Mouse (Mus musculus): ENCODE measurements around the gene Ptgfrn. TPM values are rescaled to one million over a fixed set of nuclear protein-coding genes. Genes with fewer than 3 reads are reported as not detected.

Gene Ptgfrn
- total RNA-seq, 1 experiment, result 52.3 TPM

- TF ChIP-seq CHD2 (IDR thresholded peaks at IDR 0.05; ENCODE audit: low read depth, low read length) (no peak), MAFK (IDR thresholded peaks at IDR 0.05; ENCODE audit: insufficient read depth, low read depth, low read length) (no peak)
- no peak overlapping the region for H3K27ac ChIP-seq (ENCODE audit: insufficient read depth, low read depth, low read length, poor library complexity, severe bottlenecking)
- DNase-seq (ENCODE audit: low read depth, low spot score), result no peak
- in situ Hi-C loops (cut with MboI; ENCODE audit: low sequenced_read_pairs in 2 of 2, unreplicated experiment in 2 of 2), result no loop called here
- H3K4me3 ChIP-seq (ENCODE audit: insufficient read depth in 1 of 2, low read depth in 1 of 2, low read length in 2 of 2, poor library complexity in 1 of 2, severe bottlenecking in 1 of 2), result no peak overlapping the region
- H3K9ac ChIP-seq (ENCODE audit: insufficient read depth, low read depth, low read length, poor library complexity, severe bottlenecking), result no peak overlapping the region
- H3K4me1 ChIP-seq (ENCODE audit: control insufficient read depth in 2 of 2, insufficient read depth in 2 of 2, low read length in 2 of 2, poor library complexity in 1 of 2), result peaks cover 8 to 37% of the 10 kb centered on the region in 2 experiments; a peak in 3 of 4 replicates
- H3K9me3 ChIP-seq (ENCODE audit: control insufficient read depth, insufficient read depth, low read depth, low read length), result no peaks in the 10 kb centered on the region
- H3K36me3 ChIP-seq (ENCODE audit: control insufficient read depth, insufficient read depth, low read length, poor library complexity, severe bottlenecking), result peaks cover 6% of the 10 kb centered on the region; the same call in 1 of the 2 replicates
These were observed 4.6 kb downstream of the Ptgfrn start for GRCm38 (mm10) chr3:101105486-101105885.

DNA sequence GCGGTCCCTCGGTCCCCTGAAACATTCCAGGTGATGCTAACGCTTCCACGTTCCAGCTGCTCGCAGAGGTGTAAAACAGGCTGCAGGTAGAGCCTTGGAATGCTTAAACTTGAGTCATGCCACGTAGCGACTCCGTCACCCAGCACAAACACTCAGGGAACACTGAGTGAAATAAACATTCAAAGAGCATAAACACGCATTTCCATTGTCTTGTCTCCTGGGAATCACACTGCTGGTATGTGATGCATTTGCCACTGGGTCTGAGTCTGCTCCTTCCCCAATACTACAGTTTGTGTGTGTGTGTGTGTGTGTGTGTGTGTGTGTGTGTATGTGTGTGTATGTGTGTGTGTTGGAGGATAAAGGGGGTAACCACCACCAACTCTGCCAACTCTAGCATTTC, 5.2 kb downstream of the Ptgfrn start:
- peaks cover 6% of the 10 kb centered on the region; the same call in 1 of the 2 replicates for H3K36me3 ChIP-seq (ENCODE audit: control insufficient read depth, insufficient read depth, low read length, poor library complexity, severe bottlenecking)
- in situ Hi-C loops (cut with MboI; ENCODE audit: low sequenced_read_pairs in 2 of 2, unreplicated experiment in 2 of 2), result no loop called here
- H3K27ac ChIP-seq (ENCODE audit: insufficient read depth, low read depth, low read length, poor library complexity, severe bottlenecking), result no peak overlapping the region
- H3K9me3 ChIP-seq (ENCODE audit: control insufficient read depth, insufficient read depth, low read depth, low read length), result no peaks in the 10 kb centered on the region
- H3K4me3 ChIP-seq (ENCODE audit: insufficient read depth in 1 of 2, low read depth in 1 of 2, low read length in 2 of 2, poor library complexity in 1 of 2, severe bottlenecking in 1 of 2), result no peak overlapping the region
- H3K4me1 ChIP-seq (ENCODE audit: control insufficient read depth in 2 of 2, insufficient read depth in 2 of 2, low read length in 2 of 2, poor library complexity in 1 of 2), result peaks cover 8 to 36% of the 10 kb centered on the region in 2 experiments; a peak in 3 of 4 replicates
- DNase-seq (ENCODE audit: low read depth, low spot score), result no peak
- TF ChIP-seq MAFK (IDR thresholded peaks at IDR 0.05; ENCODE audit: insufficient read depth, low read depth, low read length) (no peak), HCFC1 (IDR thresholded peaks at IDR 0.05; ENCODE audit: borderline replicate concordance, insufficient read depth, low read length) (no peak), CHD2 (IDR thresholded peaks at IDR 0.05; ENCODE audit: low read depth, low read length) (no peak), ZC3H11A (IDR thresholded peaks at IDR 0.05; ENCODE audit: borderline replicate concordance, low read depth, low read length) (no peak), ZNF384 (IDR thresholded peaks at IDR 0.05; ENCODE audit: low read depth, low read length) (no peak)
- no peak overlapping the region for H3K9ac ChIP-seq (ENCODE audit: insufficient read depth, low read depth, low read length, poor library complexity, severe bottlenecking)

DNA sequence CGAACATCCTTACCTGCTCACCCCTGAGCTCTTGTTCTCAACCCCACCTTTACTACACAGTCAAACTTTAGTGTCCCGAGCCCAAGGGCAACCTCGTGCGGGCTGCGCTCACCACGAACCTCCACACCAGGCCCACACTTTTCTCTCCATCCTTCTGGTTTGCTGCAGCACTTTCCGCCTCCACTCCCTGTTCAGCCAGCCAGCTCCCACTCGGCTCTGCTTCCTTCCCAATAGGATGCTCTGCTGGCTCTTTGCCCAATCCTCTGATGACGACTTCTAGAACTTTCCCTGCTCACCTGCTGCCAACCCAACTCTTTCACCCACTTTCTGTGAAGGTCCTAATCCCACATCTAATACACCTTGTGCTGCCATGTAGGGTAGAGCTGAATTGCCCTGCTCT, 6.3 kb downstream of the Ptgfrn start:
- Histone ChIP-seq H3K4me3 (ENCODE audit: insufficient read depth in 1 of 2, low read depth in 1 of 2, low read length in 2 of 2, poor library complexity in 1 of 2, severe bottlenecking in 1 of 2) (no peak overlapping the region), H3K9me3 (ENCODE audit: control insufficient read depth, insufficient read depth, low read depth, low read length) (no peaks in the 10 kb centered on the region), H3K27ac (ENCODE audit: insufficient read depth, low read depth, low read length, poor library complexity, severe bottlenecking) (no peak overlapping the region), H3K9ac (ENCODE audit: insufficient read depth, low read depth, low read length, poor library complexity, severe bottlenecking) (no peak overlapping the region), H3K4me1 (ENCODE audit: control insufficient read depth in 2 of 2, insufficient read depth in 2 of 2, low read length in 2 of 2, poor library complexity in 1 of 2) (peaks cover 8 to 30% of the 10 kb centered on the region in 2 experiments; a peak in 3 of 4 replicates), H3K36me3 (ENCODE audit: control insufficient read depth, insufficient read depth, low read length, poor library complexity, severe bottlenecking) (peaks cover 6% of the 10 kb centered on the region; the same call in 1 of the 2 replicates)
- DNase-seq (ENCODE audit: low read depth, low spot score), result no peak
- in situ Hi-C loops (cut with MboI; ENCODE audit: low sequenced_read_pairs in 2 of 2, unreplicated experiment in 2 of 2), result no loop called here
- TF ChIP-seq CHD2 (IDR thresholded peaks at IDR 0.05; ENCODE audit: low read depth, low read length) (no peak), MAFK (IDR thresholded peaks at IDR 0.05; ENCODE audit: insufficient read depth, low read depth, low read length) (no peak), HCFC1 (IDR thresholded peaks at IDR 0.05; ENCODE audit: borderline replicate concordance, insufficient read depth, low read length) (no peak), ZC3H11A (IDR thresholded peaks at IDR 0.05; ENCODE audit: borderline replicate concordance, low read depth, low read length) (no peak), ZNF384 (IDR thresholded peaks at IDR 0.05; ENCODE audit: low read depth, low read length) (no peak)

GRCm38 (mm10) chr3:101102106-101102505, 8.0 kb downstream of the Ptgfrn start:
- Histone ChIP-seq H3K27ac (ENCODE audit: insufficient read depth, low read depth, low read length, poor library complexity, severe bottlenecking) (no peak overlapping the region), H3K4me3 (ENCODE audit: insufficient read depth in 1 of 2, low read depth in 1 of 2, low read length in 2 of 2, poor library complexity in 1 of 2, severe bottlenecking in 1 of 2) (no peak overlapping the region), H3K9ac (ENCODE audit: insufficient read depth, low read depth, low read length, poor library complexity, severe bottlenecking) (no peak overlapping the region), H3K9me3 (ENCODE audit: control insufficient read depth, insufficient read depth, low read depth, low read length) (no peaks in the 10 kb centered on the region), H3K36me3 (ENCODE audit: control insufficient read depth, insufficient read depth, low read length, poor library complexity, severe bottlenecking) (peaks cover 9% of the 10 kb centered on the region; the same call in 1 of the 2 replicates), H3K4me1 (ENCODE audit: control insufficient read depth in 2 of 2, insufficient read depth in 2 of 2, low read length in 2 of 2, poor library complexity in 1 of 2) (peaks cover 0 to 29% of the 10 kb centered on the region in 2 experiments; a peak in 3 of 4 replicates)
- TF ChIP-seq MAFK (IDR thresholded peaks at IDR 0.05; ENCODE audit: insufficient read depth, low read depth, low read length) (no peak), ZNF384 (IDR thresholded peaks at IDR 0.05; ENCODE audit: low read depth, low read length) (no peak), HCFC1 (IDR thresholded peaks at IDR 0.05; ENCODE audit: borderline replicate concordance, insufficient read depth, low read length) (no peak), ZC3H11A (IDR thresholded peaks at IDR 0.05; ENCODE audit: borderline replicate concordance, low read depth, low read length) (no peak), CHD2 (IDR thresholded peaks at IDR 0.05; ENCODE audit: low read depth, low read length) (no peak)
- DNase-seq (ENCODE audit: low read depth, low spot score), result no peak
- in situ Hi-C loops (cut with MboI; ENCODE audit: low sequenced_read_pairs in 2 of 2, unreplicated experiment in 2 of 2), result no loop called here

- no peak for DNase-seq (ENCODE audit: low read depth, low spot score)
- Histone ChIP-seq H3K9ac (ENCODE audit: insufficient read depth, low read depth, low read length, poor library complexity, severe bottlenecking) (no peak overlapping the region), H3K4me3 (ENCODE audit: insufficient read depth in 1 of 2, low read depth in 1 of 2, low read length in 2 of 2, poor library complexity in 1 of 2, severe bottlenecking in 1 of 2) (no peak overlapping the region), H3K4me1 (ENCODE audit: control insufficient read depth in 2 of 2, insufficient read depth in 2 of 2, low read length in 2 of 2, poor library complexity in 1 of 2) (peaks cover 2 to 26% of the 10 kb centered on the region in 2 experiments), H3K9me3 (ENCODE audit: control insufficient read depth, insufficient read depth, low read depth, low read length) (no peaks in the 10 kb centered on the region), H3K27ac (ENCODE audit: insufficient read depth, low read depth, low read length, poor library complexity, severe bottlenecking) (no peak overlapping the region), H3K36me3 (ENCODE audit: control insufficient read depth, insufficient read depth, low read length, poor library complexity, severe bottlenecking) (peaks cover 9% of the 10 kb centered on the region; the same call in 1 of the 2 replicates)
- in situ Hi-C loops (cut with MboI; ENCODE audit: low sequenced_read_pairs in 2 of 2, unreplicated experiment in 2 of 2), result no loop called here
- TF ChIP-seq CHD2 (IDR thresholded peaks at IDR 0.05; ENCODE audit: low read depth, low read length) (no peak), ZNF384 (IDR thresholded peaks at IDR 0.05; ENCODE audit: low read depth, low read length) (no peak), HCFC1 (IDR thresholded peaks at IDR 0.05; ENCODE audit: borderline replicate concordance, insufficient read depth, low read length) (no peak), MAFK (IDR thresholded peaks at IDR 0.05; ENCODE audit: insufficient read depth, low read depth, low read length) (no peak), ZC3H11A (IDR thresholded peaks at IDR 0.05; ENCODE audit: borderline replicate concordance, low read depth, low read length) (no peak)
These were observed 8.9 kb downstream of the Ptgfrn start for GRCm38 (mm10) chr3:101101184-101101583.

Measured in ES-E14 (cell line).